Mouse (Mus musculus) right cerebral cortex, adult 2 months (tissue): Measurements from ENCODE around the gene Ccdc30.

Experiments used
- DNase-seq, 2 experiments: peaks; one replicate each; pipeline ENCODE4 v3.0.0; 2021 to 2022; ENCODE audit warnings: low spot score in 2 of 2

The Ccdc30 gene

GRCm38 (mm10) chr4:119417270-119417669 is 1.9 kb upstream of the Ccdc30 start:
- DNase-seq = no peak

DNA sequence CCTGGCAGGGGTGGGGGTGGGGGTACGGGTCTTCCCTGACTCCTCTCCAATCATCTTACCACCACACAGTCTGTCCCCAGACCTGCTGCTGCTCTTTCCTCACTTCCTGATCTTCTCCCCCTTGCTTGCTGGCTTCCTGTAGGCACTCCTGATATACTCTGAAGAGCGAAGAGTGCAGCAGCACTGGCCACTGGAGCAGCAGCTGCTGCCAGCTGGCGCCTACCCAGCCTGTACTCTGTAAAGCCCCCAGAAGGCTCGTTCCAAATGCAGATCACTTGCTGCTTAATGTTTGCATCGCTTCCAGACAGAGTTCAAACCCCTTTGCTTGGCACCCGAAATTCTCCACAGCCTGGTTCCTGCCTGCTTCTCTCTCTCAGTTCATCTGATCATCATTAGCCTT is 2.5 kb downstream of the Ccdc30 start:
- DNase-seq = no peak

GRCm38 (mm10) chr4:119411877-119412650 is 3.3 kb downstream of the Ccdc30 start:
- DNase-seq = no peak

DNA sequence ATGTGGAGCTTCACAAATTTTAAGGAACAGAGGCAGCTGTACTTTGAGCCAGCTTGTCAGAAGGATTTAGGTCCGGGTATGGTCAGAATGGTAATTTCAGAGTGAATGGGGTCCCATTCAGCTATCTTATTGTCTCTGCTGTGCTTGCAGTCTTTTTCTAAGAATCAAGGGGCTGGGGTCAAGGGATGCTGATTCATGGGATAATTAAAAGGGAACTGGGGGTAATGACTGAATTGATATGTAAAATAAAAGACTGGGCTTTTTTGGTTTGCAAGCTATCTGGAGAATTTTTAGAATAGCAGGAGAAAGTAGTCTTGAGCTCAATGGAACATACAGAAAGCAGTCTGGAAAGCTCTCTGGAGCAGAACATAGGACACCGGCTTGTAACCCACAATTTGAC is 11.9 kb downstream of the Ccdc30 start:
- DNase-seq = no peak

GRCm38 (mm10) chr4:119400896-119401295 is 14.4 kb downstream of the Ccdc30 start:
- no peak for DNase-seq

GRCm38 (mm10) chr4:119398751-119399150 is 16.6 kb downstream of the Ccdc30 start:
- DNase-seq = no peak

- no peak for DNase-seq
Measured at GRCm38 (mm10) chr4:119390369-119390768, 25.0 kb downstream of the Ccdc30 start.

GRCm38 (mm10) chr4:119389184-119389583 is 26.1 kb downstream of the Ccdc30 start:
- DNase-seq = no peak

DNA sequence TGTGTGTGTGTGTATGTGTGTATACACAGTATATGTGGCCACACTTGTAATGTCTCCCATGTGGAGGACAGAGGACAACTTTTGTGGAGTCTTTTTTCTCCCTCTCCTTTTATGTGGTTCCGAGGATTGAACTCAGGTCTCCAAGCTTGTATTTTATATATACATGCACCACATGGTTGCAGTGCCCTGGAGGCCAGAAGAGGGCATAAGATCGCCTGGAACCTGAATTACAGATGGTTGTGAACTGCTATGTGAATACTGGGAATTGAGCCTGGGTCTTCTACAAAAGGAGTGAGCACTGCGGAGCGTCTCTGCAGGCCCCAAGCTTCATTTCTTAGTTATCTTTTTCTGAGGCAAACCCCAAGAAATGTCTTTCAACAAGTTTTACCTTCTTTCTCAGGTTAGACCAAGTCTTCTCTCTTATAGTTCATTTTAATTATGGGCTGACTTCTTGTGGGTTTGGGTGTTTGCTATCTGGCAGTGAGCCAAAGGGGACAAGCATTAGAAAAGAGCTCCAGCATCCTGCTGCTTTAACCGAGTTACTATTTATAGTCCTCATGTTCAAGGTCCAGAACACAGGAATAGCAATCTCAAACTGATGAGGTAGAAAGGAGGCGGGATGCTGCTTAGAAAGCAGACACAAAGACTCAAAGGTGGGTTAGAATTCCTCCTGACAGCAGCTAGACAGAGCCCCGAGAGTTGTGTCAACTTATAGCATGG is 33.7 kb downstream of the Ccdc30 start:
- DNase-seq = no peak

DNA sequence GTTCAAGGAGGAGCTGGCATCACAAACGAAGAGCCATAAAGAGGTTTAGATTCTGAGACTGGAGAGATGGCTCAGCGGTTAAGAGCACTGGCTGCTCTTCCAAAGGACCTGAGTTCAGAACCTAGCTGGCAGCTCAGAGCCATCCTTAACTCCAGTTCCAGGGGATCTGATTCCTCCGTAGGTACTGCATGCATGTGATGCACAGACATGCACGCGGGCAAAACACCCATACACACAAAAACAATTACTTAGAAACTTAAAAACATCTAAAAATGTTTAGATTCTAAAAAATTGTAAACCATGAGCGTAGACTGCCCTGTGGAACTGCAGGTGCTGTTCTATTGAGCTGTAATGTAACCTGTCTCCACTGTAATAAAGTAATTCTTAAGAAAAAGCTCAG is 45.9 kb downstream of the Ccdc30 start:
- no peak for DNase-seq

GRCm38 (mm10) chr4:119366758-119367526 is 48.4 kb downstream of the Ccdc30 start:
- no peak for DNase-seq

GRCm38 (mm10) chr4:119362231-119362630 is 53.1 kb downstream of the Ccdc30 start:
- no peak for DNase-seq

DNA sequence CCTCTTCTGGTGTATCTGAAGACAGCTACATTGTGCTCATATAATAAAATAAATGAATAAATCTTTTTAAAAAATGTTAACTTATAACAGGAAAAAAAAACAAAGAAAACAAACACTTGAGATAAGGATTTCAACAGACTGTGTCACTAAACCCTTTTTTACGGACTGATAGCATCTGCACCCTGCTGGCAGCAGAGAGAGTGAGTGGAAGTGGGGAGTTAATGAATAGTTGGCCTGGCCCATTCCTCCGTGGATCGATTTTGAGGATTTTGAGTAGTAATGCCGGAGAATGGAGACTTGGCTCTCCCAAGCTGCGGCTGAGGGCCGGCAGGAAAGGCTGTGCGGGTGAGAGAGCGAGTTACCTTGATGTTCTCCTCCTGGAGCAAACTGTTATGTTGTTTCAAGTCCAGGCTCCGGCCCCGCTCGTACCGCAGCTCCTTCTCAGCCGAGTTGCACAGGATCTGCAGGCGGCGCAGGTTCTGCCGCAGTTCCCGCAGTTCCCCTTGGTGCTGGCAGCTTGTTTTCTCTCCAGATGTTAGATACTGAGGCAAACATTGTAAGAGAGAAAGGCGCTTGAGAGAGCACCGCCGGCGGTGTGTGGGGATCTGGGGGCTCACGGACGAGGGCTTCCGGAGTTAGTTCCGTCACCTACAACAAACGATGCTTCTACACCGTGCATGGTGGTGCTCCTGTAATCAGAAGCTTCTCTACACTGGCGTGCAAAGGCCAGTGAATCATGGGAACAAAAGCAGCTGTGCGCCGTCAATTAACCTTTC is 55.9 kb downstream of the Ccdc30 start:
- DNase-seq = peak in 1 of 2 experiments; percentile 9

GRCm38 (mm10) chr4:119345508-119345907 is 69.8 kb downstream of the Ccdc30 start:
- no peak for DNase-seq

DNA sequence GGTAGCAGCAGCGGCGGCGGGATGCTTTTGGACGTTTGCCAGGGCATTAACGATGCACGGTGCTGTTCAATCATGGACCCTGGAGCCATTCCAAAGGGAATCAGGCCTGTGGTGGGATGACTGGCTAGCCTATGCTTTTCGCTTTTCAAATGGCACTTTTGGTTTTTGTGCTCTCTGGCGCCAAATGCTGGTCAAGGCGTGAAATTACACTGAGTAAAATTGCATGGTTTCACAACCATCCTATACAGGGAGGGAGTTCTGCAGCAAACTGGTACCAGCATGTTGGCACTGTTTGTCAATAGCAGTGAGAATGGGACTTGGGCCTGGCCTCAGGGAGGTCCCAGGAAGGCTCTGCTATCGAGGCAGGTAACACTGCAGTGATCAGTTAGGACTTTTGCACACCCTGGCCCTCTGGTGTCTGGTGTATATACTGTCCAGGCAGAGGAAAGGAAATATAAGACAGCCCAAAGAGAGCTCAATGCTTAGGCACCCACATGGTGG is 76.4 kb downstream of the Ccdc30 start:
- DNase-seq = peak; percentile 26 to 37

DNA sequence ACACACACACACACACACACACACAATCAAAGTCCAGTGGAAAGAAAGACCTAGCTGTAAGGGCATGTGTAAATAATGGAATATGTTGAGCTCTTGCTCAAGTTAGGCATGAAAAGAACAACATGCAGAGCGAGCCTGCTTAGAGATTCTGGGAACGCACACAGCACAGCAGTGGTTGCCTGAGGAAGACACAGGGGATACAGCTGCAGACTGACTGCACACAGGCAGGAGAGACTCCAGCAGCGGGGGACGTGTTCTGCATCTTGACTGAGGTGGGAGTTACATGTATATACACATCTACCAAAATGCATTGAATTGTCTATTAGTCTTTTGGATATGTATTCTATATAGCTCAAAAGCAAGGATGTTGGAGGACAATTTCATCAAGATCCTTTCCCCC is 76.9 kb downstream of the Ccdc30 start:
- peak in 1 of 2 experiments; percentile 10 for DNase-seq

GRCm38 (mm10) chr4:119333487-119333886 is 81.8 kb downstream of the Ccdc30 start:
- no peak for DNase-seq

DNA sequence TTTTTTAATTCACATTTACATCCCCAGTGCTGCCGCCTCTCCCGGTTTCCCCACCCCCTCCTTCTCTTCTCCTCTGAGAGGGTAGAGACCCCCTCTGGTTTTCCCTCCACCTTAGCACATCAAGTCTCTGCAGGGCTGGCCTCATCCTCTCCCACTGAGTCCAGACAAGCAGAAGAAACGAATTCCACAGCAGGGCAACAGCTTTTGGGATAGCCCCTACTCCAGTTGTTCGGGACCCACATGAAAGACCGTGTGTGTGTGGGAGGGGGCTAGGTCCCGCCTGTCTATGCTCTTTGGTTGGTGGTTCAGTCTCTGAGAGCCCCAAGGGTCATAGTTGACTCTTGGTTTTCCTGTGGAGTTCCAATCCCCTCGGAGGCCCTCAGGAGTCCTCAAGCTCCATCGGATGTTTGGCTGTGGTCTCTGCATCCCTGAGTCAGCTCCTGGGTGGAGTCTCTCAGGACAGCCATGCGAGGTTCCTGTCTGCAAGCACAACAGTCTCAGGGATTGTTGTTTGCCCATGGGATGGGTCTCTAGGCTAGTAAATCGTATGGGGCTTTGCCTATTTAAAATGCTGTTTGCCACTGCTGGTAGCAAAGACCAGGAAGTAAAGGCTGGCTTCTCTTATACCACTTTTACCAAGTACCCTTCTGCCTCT is 94.3 kb downstream of the Ccdc30 start:
- peak in 1 of 2 experiments; percentile 6 for DNase-seq

GRCm38 (mm10) chr4:119320131-119320830 is 95.0 kb downstream of the Ccdc30 start, which contains the start of gene Ppih:
Ppih (minus strand) TSS chr4:119320546.
- peak; percentile 96 to 97 for DNase-seq

- DNase-seq = no peak
Measured at GRCm38 (mm10) chr4:119313756-119314155, 101.6 kb downstream of the Ccdc30 start.
